Mouse (Mus musculus) stomach, postnatal 0 days (tissue): ENCODE measurements at regions not wholly inside any gene's neighbourhood (a gene's known extent, or its start where the extent isn't known, plus 50 kb on each side); places are given as distances from the start of the nearest gene placed in this dataset.

Experiments
- ATAC-seq: fragments of 200-750 bp; cut with Nextera tagmentation; 2 replicates; pipeline ENCODE4 v1.8.0; 2017; ENCODE audit not compliant: low FRiP score, low TSS enrichment
- DNase-seq: peaks from one replicate; pipeline ENCODE4 v3.0.0-alpha.2; 2016; ENCODE audit warnings: low spot score
- H3K27ac ChIP-seq: fragments of 300-500 bp; sonication (generic); replicated peaks from 2 replicates; pipeline ENCODE4 v1.5.1; 2014; ENCODE audit warnings: mild to moderate bottlenecking, control low read depth
- H3K27me3 ChIP-seq: fragments of 300-500 bp; sonication (generic); 2 replicates; pipeline ENCODE4 v1.6.1; 2014; ENCODE audit warnings: low read length; ENCODE audit not compliant: control insufficient read depth, insufficient read depth
- H3K36me3 ChIP-seq: fragments of 300-500 bp; sonication (generic); 2 replicates; pipeline ENCODE4 v1.6.1; 2014; ENCODE audit warnings: low read length, mixed read lengths; ENCODE audit not compliant: control insufficient read depth, insufficient read depth
- H3K4me1 ChIP-seq: fragments of 300-500 bp; sonication (generic); replicated peaks from 2 replicates; pipeline ENCODE4 v1.6.1; 2014; ENCODE audit warnings: antibody characterized with exemption; ENCODE audit not compliant: control insufficient read depth, insufficient read depth
- H3K4me2 ChIP-seq: fragments of 300-500 bp; sonication (generic); replicated peaks from 2 replicates; pipeline ENCODE4 v1.6.1; 2014; ENCODE audit warnings: low read depth, mild to moderate bottlenecking, control low read depth, moderate library complexity
- H3K4me3 ChIP-seq: fragments of 300-500 bp; sonication (generic); 2 replicates; pipeline ENCODE4 v1.5.1; 2014; ENCODE audit warnings: low read depth, low read length, control low read depth
- H3K9ac ChIP-seq: fragments of 300-500 bp; sonication (generic); 2 replicates; pipeline ENCODE4 v1.6.1; 2014; ENCODE audit warnings: mild to moderate bottlenecking, low read length, control low read depth, mixed read lengths
- H3K9me3 ChIP-seq: fragments of 300-500 bp; sonication (generic); 2 replicates; pipeline ENCODE4 v1.6.1; 2016; ENCODE audit warnings: low read length; ENCODE audit not compliant: control insufficient read depth
- CTCF ChIP-seq: IDR thresholded peaks from 2 replicates; pipeline ENCODE4 v1.5.1; 2016; ENCODE audit warnings: antibody characterized with exemption, low read depth, mild to moderate bottlenecking, moderate library complexity
- EP300 ChIP-seq: optimal IDR thresholded peaks from 2 replicates; pipeline ENCODE3; 2016; ENCODE audit warnings: antibody characterized with exemption
- WGBS: fragments of 180-500 bp; shearing (Covaris S2); extraction: QIAGEN DNeasy Blood & Tissue Kit; methylation state at CpG from one replicate; pipeline ENCODE4 v1.1.7; 2014; 5-methylcytosine and 5-hydroxymethylcytosine counted together

- H3K36me3 ChIP-seq = no peaks in the 10 kb centered on the region
- H3K9ac ChIP-seq = no peak overlapping the region
- H3K9me3 ChIP-seq = no peaks in the 10 kb centered on the region
- no peak overlapping the region for H3K4me2 ChIP-seq
- no peak overlapping the region for H3K4me3 ChIP-seq
- TF ChIP-seq EP300 (no peak), CTCF (no peak)
- no peaks in the 10 kb centered on the region for H3K27me3 ChIP-seq
- 79% methylated on average over 6 of the region's 6 CpGs for WGBS
- H3K27ac ChIP-seq = no peak overlapping the region
- no peaks in the 10 kb centered on the region for H3K4me1 ChIP-seq
- DNase-seq (no peak), ATAC-seq (no peak)
Observed at GRCm38 (mm10) chr9:61228230-61228631, 143.9 kb upstream of the Tle3 start.

DNA sequence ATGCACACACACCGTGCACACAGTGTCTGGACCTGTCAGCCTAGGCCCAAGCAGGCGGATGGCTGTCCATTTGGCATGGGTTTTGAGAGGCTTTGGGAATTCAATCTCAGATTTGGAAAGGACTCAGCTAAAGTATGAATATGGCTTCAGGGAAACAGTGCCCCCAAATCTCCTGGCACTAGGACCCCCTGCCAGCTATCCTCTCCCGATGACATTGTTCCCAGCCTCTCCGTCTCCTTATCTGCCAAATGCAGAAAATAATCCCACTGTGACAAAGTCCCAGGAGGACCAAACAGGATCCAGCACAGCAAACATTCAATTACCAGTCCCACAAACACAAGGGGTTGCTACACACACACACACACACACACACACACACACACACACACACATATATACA is 141.9 kb upstream of the Tle3 start:
- no peaks in the 10 kb centered on the region for H3K4me1 ChIP-seq
- DNase-seq (no peak), ATAC-seq (no peak)
- 69% methylated on average over 4 of the region's 4 CpGs for WGBS
- no peak overlapping the region for H3K27ac ChIP-seq
- no peak overlapping the region for H3K4me3 ChIP-seq
- TF ChIP-seq EP300 (no peak), CTCF (no peak)
- no peaks in the 10 kb centered on the region for H3K36me3 ChIP-seq
- no peak overlapping the region for H3K9ac ChIP-seq
- no peaks in the 10 kb centered on the region for H3K27me3 ChIP-seq
- no peak overlapping the region for H3K4me2 ChIP-seq
- no peaks in the 10 kb centered on the region for H3K9me3 ChIP-seq

DNA sequence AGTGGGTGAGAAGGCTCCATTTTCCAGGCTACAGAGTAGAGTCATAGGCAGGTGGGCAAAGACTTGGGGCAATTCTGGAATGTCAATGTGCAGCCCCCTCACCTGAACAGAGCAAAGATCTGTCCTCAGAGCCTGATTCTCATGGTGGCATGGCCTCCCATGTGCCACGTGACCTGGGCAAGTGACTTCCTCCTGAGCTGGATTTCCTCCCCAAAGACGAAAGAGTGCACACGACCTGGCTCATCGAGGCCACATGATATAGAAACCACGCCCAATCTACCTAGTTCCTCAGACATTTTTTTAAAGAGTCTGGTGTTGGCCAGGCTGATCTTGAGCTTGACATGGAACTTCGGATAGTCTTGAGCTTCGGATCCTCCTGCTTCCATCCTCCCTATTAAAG is 139.5 kb upstream of the Tle3 start:
- TF ChIP-seq CTCF (no peak), EP300 (no peak)
- no peak for ATAC-seq
- H3K9me3 ChIP-seq = no peaks in the 10 kb centered on the region
- no peak for DNase-seq
- H3K4me1 ChIP-seq = 0 out of 2 replicates have a peak, but pooled peaks cover 2% of the 10 kb centered on the region
- H3K4me3 ChIP-seq = no peak overlapping the region
- H3K27me3 ChIP-seq = no peaks in the 10 kb centered on the region
- no peak overlapping the region for H3K27ac ChIP-seq
- WGBS = 77% methylated on average over 7 of the region's 7 CpGs
- H3K4me2 ChIP-seq = no peak overlapping the region
- H3K36me3 ChIP-seq = no peaks in the 10 kb centered on the region
- no peak overlapping the region for H3K9ac ChIP-seq

- 83% methylated on average over 2 of the region's 2 CpGs for WGBS
- no peaks in the 10 kb centered on the region for H3K36me3 ChIP-seq
- H3K9ac ChIP-seq = no peak overlapping the region
- H3K4me2 ChIP-seq = no peak overlapping the region
- 0 out of 2 replicates have a peak, but pooled peaks cover 2% of the 10 kb centered on the region for H3K4me1 ChIP-seq
- DNase-seq (no peak), ATAC-seq (no peak)
- no peak overlapping the region for H3K27ac ChIP-seq
- no peak overlapping the region for H3K4me3 ChIP-seq
- H3K9me3 ChIP-seq = no peaks in the 10 kb centered on the region
- no peaks in the 10 kb centered on the region for H3K27me3 ChIP-seq
- no peak for TF ChIP-seq EP300
- TF ChIP-seq CTCF = no peak
Observed at GRCm38 (mm10) chr9:61233251-61233650, 138.9 kb upstream of the Tle3 start.

DNA sequence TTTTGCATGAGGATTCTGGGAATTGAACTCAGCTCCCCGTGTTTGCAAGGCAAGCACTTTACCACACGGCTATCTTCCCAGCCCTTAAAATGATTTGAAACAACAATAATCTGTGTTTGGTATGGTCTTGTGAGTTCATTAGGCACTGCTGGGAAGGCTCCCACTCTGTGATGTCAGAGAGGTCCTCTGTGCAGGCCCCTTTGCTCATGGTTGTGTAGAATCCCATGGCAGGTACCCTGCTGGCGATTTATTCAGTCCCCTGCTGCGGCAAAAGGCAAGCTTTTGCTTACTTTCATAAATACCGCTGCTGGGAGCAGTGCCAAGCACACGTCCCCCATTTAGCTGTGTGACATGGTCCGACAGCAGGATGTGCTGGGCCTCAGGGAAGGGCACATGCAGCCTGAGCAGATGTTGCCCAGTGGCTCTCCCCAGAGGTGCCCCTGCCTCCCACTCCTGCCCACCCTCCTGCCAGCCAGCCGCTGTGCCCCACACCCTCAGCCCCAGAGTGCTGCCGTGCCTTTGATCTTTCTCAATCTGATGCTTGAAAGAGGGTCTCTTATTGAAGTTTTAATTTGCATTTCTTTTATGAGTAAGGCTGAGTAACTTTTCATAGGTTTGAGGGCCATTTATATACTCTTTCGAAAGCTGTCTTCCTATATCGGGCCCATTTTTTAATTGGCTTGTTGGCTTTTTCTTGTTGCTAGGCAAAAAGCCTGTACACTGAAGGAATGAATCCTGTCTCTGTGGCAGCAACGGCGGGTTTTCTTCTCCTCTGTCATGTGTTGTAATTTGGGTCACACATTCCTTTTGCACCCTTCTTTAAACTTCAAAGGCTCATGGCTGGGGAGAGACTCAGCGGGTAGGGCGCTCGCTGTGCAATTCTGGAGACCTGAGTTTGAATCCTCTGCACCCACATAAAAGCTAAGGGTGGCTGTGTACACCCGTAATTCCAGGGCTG is 136.2 kb upstream of the Tle3 start:
- Histone ChIP-seq H3K9me3 (no peaks in the 10 kb centered on the region), H3K27ac (no peak overlapping the region), H3K9ac (no peak overlapping the region), H3K4me2 (no peak overlapping the region), H3K4me1 (0 out of 2 replicates have a peak, but pooled peaks cover 2% of the 10 kb centered on the region), H3K27me3 (no peaks in the 10 kb centered on the region), H3K36me3 (no peaks in the 10 kb centered on the region), H3K4me3 (no peak overlapping the region)
- DNase-seq = no peak
- 44% methylated on average over 17 of the region's 17 CpGs for WGBS
- no peak; the same call in 1 of the 2 replicates for ATAC-seq
- no peak for TF ChIP-seq EP300
- no peak for TF ChIP-seq CTCF

DNA sequence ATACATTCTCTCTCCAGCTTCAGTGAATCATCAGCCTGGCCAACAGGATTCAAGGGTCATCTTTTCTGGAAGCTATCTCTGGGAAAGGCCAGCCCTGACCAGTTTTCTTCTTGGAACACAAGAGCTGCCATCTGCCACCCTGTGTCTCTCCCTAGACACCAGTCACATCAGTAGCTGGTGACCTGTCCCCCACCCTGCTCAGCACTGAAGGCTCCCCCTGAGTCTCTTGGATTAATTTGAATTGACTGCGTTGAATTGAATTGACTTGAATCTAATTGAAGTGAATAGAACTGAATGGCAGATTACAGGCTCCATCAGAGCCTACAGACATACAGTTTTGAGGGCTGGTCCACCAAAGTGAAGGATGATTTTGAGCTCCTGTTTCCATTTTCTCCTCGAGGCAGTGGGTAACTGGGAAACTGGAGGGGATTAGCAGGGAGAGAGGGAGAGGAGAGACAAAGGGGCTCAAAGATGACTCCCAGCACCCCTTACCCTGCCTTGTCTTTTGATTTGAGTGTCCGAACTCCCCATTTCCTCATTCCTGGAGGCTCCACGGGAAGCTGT is 133.4 kb upstream of the Tle3 start:
- no peak for TF ChIP-seq EP300
- no peak for TF ChIP-seq CTCF
- Histone ChIP-seq H3K36me3 (no peaks in the 10 kb centered on the region), H3K9me3 (no peaks in the 10 kb centered on the region), H3K4me3 (no peak overlapping the region), H3K9ac (no peak overlapping the region), H3K27ac (no peak overlapping the region), H3K4me1 (0 out of 2 replicates have a peak, but pooled peaks cover 2% of the 10 kb centered on the region), H3K27me3 (no peaks in the 10 kb centered on the region), H3K4me2 (no peak overlapping the region)
- ATAC-seq (no peak), DNase-seq (no peak)
- 62% methylated on average over 4 of the region's 4 CpGs for WGBS
